Mouse (Mus musculus) intestine, embryonic 14.5 days (tissue): ENCODE measurements around the gene Bbc3. TPM values are rescaled to one million over a fixed set of nuclear protein-coding genes. Genes with fewer than 3 reads are reported as not detected.

ENCODE experiments used
- polyA plus RNA-seq: library from polyadenylated mRNA; unstranded; fragments of >200 nt; fragmentation: Nextera tagmentation; extraction: Ambion mirVana; gene quantifications from 2 replicates; pipeline ENCODE4 v1.2.1, GENCODE M21; 2014

The Bbc3 gene
- polyA plus RNA-seq, 1 experiment from 2014 or later, result 4.9 TPM

Other genes starting within 250 kb of the Bbc3 start
- 0.04 TPM in 2 replicates for gene Zfp541, start 246.6 kb upstream of the Bbc3 start, polyA plus RNA-seq
- 206 and 208 TPM in 2 replicates for gene Napa, start 209.9 kb upstream of the Bbc3 start, polyA plus RNA-seq
- gene Kptn, start 188.5 kb upstream of the Bbc3 start, polyA plus RNA-seq, result 28.1 and 32.7 TPM in 2 replicates
- gene Slc8a2, start 178.6 kb upstream of the Bbc3 start, polyA plus RNA-seq, result 0.23 and 0.38 TPM in 2 replicates
- 47.0 and 48.6 TPM in 2 replicates for gene Meis3, start 133.3 kb upstream of the Bbc3 start, polyA plus RNA-seq
- 11.4 and 17.3 TPM in 2 replicates for gene Dhx34, start 86.4 kb upstream of the Bbc3 start, polyA plus RNA-seq
- 0.09 TPM in 1 of 2 replicates, not detected in the other for gene C5ar2, start 64.2 kb upstream of the Bbc3 start, polyA plus RNA-seq
- gene C5ar1, start 48.9 kb upstream of the Bbc3 start, polyA plus RNA-seq, result 1.8 and 2.3 TPM in 2 replicates
- 16.0 and 18.1 TPM in 2 replicates for gene Inafm1, start 34.8 kb upstream of the Bbc3 start, polyA plus RNA-seq
- gene Ccdc9, start 21.6 kb upstream of the Bbc3 start, polyA plus RNA-seq, result 14.4 and 19.0 TPM in 2 replicates
- gene Sae1, start 79.4 kb downstream of the Bbc3 start, polyA plus RNA-seq, result 294 and 315 TPM in 2 replicates
- 16.4 TPM in 2 replicates for gene Zc3h4, start 92.5 kb downstream of the Bbc3 start, polyA plus RNA-seq
- 54.1 and 67.2 TPM in 2 replicates for gene Tmem160, start 144.4 kb downstream of the Bbc3 start, polyA plus RNA-seq
- gene Npas1, start 169.3 kb downstream of the Bbc3 start, polyA plus RNA-seq, result 0.07 and 0.15 TPM in 2 replicates